Mouse (Mus musculus) gastrocnemius, adult 2 months (tissue): Measurements from ENCODE around the gene Lrig1. TPM values are rescaled to one million over a fixed set of nuclear protein-coding genes. Genes with fewer than 3 reads are reported as not detected.

ENCODE experiments used
- DNase-seq: peaks from one replicate; pipeline ENCODE4 v3.0.0; 2022
- H3K27ac ChIP-seq: fragments of 200-600 bp; 2 replicates; pipeline ENCODE4 v1.8.1; 2022; ENCODE audit warnings: mild to moderate bottlenecking
- H3K4me3 ChIP-seq: fragments of 200-600 bp; 2 replicates; pipeline ENCODE4 v1.8.1; 2022; ENCODE audit warnings: mild to moderate bottlenecking, moderate library complexity
- CTCF ChIP-seq: fragments of 200-600 bp; IDR thresholded peaks from 2 replicates; pipeline ENCODE4 v1.8.1; 2022; ENCODE audit warnings: antibody characterized with exemption, mild to moderate bottlenecking, moderate library complexity
- intact Hi-C: fragments of 180-260 bp; cut with DNase I; formaldehyde crosslinking; loops from one replicate; pipeline ENCODE4 v1.15.1; 2025
- total RNA-seq, 2 experiments: library from RNA; stranded (reverse); gene quantifications; 2 replicates each; pipeline ENCODE4 v1.2.3; 2021

Gene Lrig1
- total RNA-seq, 2 experiments from 2014 or later = 38.9 to 57.9 TPM

- no peak for TF ChIP-seq CTCF
- DNase-seq = no peak
- intact Hi-C loops = no loop called here
- Histone ChIP-seq H3K27ac (peak overlapping the region; percentile 94), H3K4me3 (no peak overlapping the region)
Observed at GRCm38 (mm10) chr6:94666432-94667119, 33.4 kb downstream of the Lrig1 start.

- H3K27ac ChIP-seq = peak overlapping the region; percentile 94
- H3K4me3 ChIP-seq = no peak overlapping the region
- intact Hi-C loops = no loop called here
- DNase-seq = no peak
- no peak for TF ChIP-seq CTCF
Observed at GRCm38 (mm10) chr6:94665677-94666076, 34.3 kb downstream of the Lrig1 start.

- peak overlapping the region; percentile 94 for H3K27ac ChIP-seq
- intact Hi-C loops = no loop called here
- no peak overlapping the region for H3K4me3 ChIP-seq
- no peak for TF ChIP-seq CTCF
- no peak for DNase-seq
Observed at GRCm38 (mm10) chr6:94665248-94665647, 34.7 kb downstream of the Lrig1 start.

DNA sequence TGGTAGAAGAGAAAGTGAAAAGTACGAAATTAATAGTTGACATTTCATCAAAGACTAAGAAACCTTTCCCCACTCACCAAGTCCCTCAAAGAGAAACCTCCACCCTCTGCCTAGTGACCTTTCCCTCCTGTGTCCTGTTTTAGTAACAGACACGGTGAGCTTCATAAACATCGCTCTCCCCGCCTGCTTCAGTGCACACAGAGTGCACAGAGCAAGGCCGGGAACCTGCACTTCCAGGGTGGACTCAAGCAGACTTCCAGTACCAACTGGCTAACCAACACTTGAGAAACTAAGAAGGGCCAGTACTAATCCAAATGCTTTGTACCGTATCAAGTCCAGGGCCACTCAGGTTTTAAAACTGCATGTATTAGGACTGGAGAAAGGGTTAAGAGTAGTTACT is 36.0 kb downstream of the Lrig1 start:
- no peak for TF ChIP-seq CTCF
- Histone ChIP-seq H3K27ac (peak overlapping the region; percentile 94), H3K4me3 (peak overlapping the region; percentile 37)
- peak; percentile 43 for DNase-seq
- intact Hi-C loops = no loop called here

- DNase-seq = peak; percentile 51
- TF ChIP-seq CTCF = peak; percentile 33; the same call in 1 of the 2 replicates
- intact Hi-C loops = no loop called here
- Histone ChIP-seq H3K4me3 (no peak overlapping the region), H3K27ac (peak overlapping the region; percentile 94)
Observed at GRCm38 (mm10) chr6:94661923-94662322, 38.0 kb downstream of the Lrig1 start.

DNA sequence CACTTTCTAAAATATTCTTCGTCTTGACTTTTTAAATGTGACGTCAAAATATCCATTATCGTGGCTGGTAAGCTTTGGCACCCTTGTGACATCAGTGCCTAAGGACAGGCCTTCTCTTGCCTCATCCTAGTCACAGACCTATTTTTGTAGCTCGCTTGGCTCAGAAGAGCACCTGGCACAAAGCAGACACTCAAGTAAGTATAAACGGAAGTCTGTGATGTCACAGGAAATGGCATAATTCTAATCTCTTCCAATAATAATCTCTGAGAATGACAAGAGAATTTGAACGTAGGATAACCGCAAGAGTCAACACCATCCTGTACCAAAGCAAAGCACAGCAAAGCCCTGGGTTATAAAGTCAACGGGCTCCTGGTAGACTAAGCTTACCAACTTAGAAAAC is 38.6 kb downstream of the Lrig1 start:
- Histone ChIP-seq H3K27ac (peak overlapping the region; percentile 94), H3K4me3 (no peak overlapping the region)
- DNase-seq = peak; percentile 71
- intact Hi-C loops = no loop called here
- TF ChIP-seq CTCF = no peak

DNA sequence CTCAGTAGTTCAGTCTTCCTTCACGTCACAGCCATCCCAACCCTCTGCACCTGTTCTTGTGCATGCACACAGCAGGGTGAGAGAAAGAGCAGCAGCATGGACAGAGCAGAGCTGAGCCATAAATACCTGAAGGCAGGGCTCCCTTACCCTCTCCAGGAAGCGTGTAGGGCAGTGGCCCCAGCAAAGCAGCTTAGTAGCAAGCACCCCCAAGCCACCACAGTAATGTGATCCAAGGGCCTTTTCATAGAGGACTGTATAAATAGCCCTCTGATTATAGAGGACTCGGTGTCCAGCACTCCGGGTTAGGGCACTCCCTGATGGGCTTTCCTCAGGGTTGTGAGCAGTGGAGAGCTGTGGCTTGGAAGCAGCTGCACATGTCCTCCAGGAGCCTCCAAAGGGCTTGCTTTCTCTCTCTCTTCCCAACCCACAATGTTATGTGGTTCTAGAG is 40.0 kb downstream of the Lrig1 start:
- intact Hi-C loops = no loop called here
- Histone ChIP-seq H3K27ac (peak overlapping the region; percentile 94), H3K4me3 (peak overlapping the region; percentile 67)
- peak; percentile 83 for DNase-seq
- TF ChIP-seq CTCF = no peak

GRCm38 (mm10) chr6:94658136-94658480 is 41.9 kb downstream of the Lrig1 start:
- intact Hi-C loops = loop anchor here (1.0 kb wide), 1 partner anchor 41 kb away; no protein-coding TSS in a partner anchor
- H3K4me3 ChIP-seq = peak overlapping the region; percentile 67
- peak overlapping the region; percentile 94 for H3K27ac ChIP-seq
- no peak for TF ChIP-seq CTCF
- no peak for DNase-seq

- peak; percentile 69 for DNase-seq
- Histone ChIP-seq H3K27ac (peak overlapping the region; percentile 94), H3K4me3 (peak overlapping the region; percentile 67)
- intact Hi-C loops = loop anchor here (1.0 kb wide), 1 partner anchor 42 kb away; no protein-coding TSS in a partner anchor
- no peak for TF ChIP-seq CTCF
Observed at GRCm38 (mm10) chr6:94657204-94658135, 42.5 kb downstream of the Lrig1 start.

DNA sequence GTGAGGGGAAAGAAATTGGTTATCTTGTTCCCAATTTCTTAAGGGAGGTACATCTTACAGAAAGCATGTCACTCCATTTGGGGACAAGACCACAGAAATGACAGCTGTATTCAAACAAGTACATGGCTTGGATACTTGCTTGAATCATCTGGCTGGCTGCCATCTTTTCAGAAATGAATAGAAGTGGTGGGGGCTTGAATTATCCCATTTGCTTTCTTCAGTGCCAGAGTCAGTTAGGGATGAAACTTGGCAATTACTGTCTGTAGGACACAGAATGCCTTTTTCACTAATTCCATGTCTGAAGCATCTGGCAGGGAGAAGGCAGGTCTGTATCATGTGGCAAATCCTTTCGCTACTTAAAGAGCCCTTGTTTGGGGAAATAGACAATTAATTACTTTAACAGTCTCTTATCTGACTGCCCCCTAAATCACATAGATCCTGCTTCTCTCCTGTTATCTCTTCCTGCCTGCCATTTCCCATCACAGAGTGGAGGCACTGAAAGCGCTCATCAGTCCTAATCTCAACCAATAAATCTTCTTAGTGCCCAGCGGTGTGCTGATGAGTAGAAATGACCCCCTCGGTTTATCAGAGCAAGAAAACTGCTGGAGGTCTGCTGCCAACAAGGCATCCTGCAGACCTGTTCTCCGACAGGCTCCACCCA is 44.0 kb downstream of the Lrig1 start:
- intact Hi-C loops = no loop called here
- no peak for TF ChIP-seq CTCF
- no peak for DNase-seq
- Histone ChIP-seq H3K27ac (peak overlapping the region; percentile 94), H3K4me3 (no peak overlapping the region)

DNA sequence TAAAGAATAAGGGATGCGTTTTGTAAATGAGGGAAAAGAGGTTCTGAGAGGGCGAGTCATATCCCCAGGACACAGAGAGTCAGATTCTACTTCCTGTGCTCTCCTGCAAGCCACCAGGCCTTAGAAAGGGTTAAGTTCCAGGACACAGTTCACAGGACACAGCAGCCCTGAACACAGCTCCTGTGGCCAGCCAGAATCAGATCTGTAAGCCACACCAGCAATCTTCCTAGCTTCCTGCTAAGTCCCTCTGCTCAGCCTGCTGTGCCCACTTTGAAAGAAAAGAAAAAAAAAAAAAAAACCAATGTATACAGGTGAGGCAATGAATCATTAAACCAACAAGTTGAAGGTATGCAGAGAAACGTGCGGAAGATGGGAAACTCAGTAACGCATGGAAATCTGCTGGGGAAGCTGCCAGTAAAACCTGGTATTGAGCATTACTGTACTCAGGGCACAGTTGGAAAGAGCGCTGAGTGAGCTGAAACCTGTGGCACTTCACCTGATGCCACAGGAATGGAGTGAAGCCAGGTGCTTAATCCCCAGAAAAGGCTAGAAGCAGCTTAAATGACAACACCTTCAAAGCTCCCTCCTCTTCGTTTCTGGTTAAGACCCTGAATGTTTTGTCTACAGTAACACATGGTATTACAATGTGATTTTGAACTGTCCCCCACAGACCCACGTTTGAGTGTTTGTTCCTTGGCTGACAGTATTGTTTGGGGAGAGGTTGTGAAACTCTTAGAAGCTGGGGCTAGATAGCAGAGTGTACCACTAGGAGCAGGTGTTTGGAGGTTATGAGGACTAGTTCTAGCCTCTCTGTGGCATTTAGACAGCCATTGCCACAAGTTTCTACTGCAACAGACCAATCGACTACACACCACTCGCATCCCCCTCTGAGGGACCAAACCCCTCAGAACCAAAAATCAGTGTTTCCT is 46.3 kb downstream of the Lrig1 start:
- Histone ChIP-seq H3K4me3 (no peak overlapping the region), H3K27ac (peak overlapping the region; percentile 61)
- no peak for DNase-seq
- no peak for TF ChIP-seq CTCF
- intact Hi-C loops = no loop called here

DNA sequence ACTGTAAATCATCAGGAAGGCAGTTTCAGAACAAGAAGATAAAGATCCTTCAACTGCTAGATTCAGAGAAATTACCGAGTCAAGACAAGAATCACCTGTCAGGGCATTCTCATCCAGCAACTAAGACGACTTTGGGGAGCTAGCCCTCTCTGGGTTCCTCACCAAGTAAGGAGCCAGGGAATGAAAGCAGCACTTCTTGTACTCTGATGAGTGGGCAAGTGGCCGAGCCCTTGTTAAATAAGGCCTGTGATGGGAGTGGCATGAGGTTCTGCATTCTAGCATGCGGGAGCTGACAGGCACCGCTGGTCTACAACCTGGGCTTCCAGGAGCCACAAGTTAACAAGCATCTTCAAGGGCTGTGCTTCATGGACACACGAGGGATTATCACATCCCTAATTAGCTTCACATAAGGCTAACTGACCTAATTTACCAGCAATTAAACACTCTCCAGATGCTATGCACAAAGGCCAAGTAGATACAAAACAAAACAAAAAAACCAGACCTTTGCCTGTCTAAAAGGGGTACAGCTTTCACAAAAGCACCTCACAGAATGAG is 47.2 kb downstream of the Lrig1 start:
- DNase-seq = peak; percentile 70
- no peak for TF ChIP-seq CTCF
- Histone ChIP-seq H3K27ac (peak overlapping the region; percentile 61), H3K4me3 (no peak overlapping the region)
- intact Hi-C loops = no loop called here
